In the genomic region with DNA sequence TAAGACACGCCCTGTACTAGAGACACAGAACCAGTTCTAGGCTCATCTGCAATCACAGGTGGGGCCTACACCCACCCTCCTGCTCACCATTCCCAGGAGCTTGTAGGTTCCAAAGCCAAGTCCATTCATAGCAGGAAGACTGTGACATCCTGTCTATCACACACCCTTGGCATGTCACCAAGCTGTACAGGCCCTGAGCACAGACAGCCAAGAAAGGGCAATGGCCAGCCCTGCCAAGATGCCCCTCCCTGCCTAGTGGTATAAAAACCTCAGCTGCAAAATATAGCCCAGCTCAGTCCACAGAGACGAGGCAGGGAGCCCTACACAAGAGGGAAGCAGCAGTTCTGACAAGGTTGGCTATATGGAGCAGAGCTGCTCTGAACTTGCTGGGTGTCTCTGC, we compare ENCODE assay signal across 10 mouse cellular contexts. TPM values are rescaled to one million over a fixed set of nuclear protein-coding genes. Genes with fewer than 3 reads are reported as not detected.
DNase-seq lines count a peak whose midpoint lies in the region; ATAC-seq and TF ChIP-seq lines count a peak whose summit lies in the region.
"Had no signal": no experiment of that assay in that cellular context is flagged by ENCODE, and none has a peak within 500 bp of the region (broad histone marks: within the 10 kb centered on the region; RNA-seq: fewer than 3 reads in every experiment).

No protein-coding gene starts in this region.

- no peak for ATAC-seq in midbrain, embryonic 14.5 days (ENCODE audit: low FRiP score, low TSS enrichment)

- H3K9me3 ChIP-seq in midbrain, embryonic 14.5 days (ENCODE audit: control insufficient read depth, low read length) = no peaks in the 10 kb centered on the region
- H3K9me3 ChIP-seq: neural tube, embryonic 12.5 days had no signal

- intact Hi-C loops in heart, adult 2 months (cut with DNase I) = no loop called here
- intact Hi-C loops in left cerebral cortex, postnatal 36 days (cut with DNase I) = no loop called here

- no peak for TF ChIP-seq CTCF in heart, adult 2 months (IDR thresholded peaks at IDR 0.05)
- TF ChIP-seq CTCF in layer of hippocampus, adult 2 months (conservative IDR thresholded peaks at IDR 0.05) = no peak

- H3K9ac ChIP-seq in heart, adult 2 months (ENCODE audit: low read depth, low read length) = no peak overlapping the region
- H3K9ac ChIP-seq in midbrain, embryonic 14.5 days (replicated peaks; ENCODE audit: low read length) = no peak overlapping the region
- H3K9ac ChIP-seq: neural tube, embryonic 12.5 days had no signal

- peaks cover 9% of the 10 kb centered on the region; the same call in 1 of the 2 replicates for H3K79me2 ChIP-seq in heart, adult 2 months (replicated peaks; ENCODE audit: control insufficient read depth, insufficient read depth, low read length)

- H3K4me1 ChIP-seq in heart, adult 2 months (ENCODE audit: control insufficient read depth, insufficient read depth, low read length) = peaks cover 38% of the 10 kb centered on the region
- H3K4me1 ChIP-seq in midbrain, embryonic 14.5 days (ENCODE audit: control insufficient read depth, insufficient read depth, low read length) = no peaks in the 10 kb centered on the region

- 32% methylated on average over 2 of the region's 2 CpGs for WGBS in heart, adult 2 months
- 94% methylated on average over 2 of the region's 2 CpGs for WGBS in midbrain, embryonic 14.5 days

- TF ChIP-seq POLR2A in heart, adult 2 months (IDR thresholded peaks at IDR 0.05; ENCODE audit: insufficient read depth, low read depth, low read length) = peak; percentile 82; the same call in 1 of the 2 replicates

- peak overlapping the region; percentile 73 for H3K27ac ChIP-seq in heart, adult 2 months
- no peak overlapping the region for H3K27ac ChIP-seq in midbrain, embryonic 14.5 days (replicated peaks; ENCODE audit: low read depth, low read length)
- no peak overlapping the region for H3K27ac ChIP-seq in layer of hippocampus, adult 2 months
- H3K27ac ChIP-seq: neural tube, embryonic 12.5 days had no signal

- H3K27me3 ChIP-seq in heart, adult 2 months (ENCODE audit: control insufficient read depth, insufficient read depth, low read length) = no peaks in the 10 kb centered on the region
- no peaks in the 10 kb centered on the region for H3K27me3 ChIP-seq in midbrain, embryonic 14.5 days (ENCODE audit: control insufficient read depth, insufficient read depth, low read length)
- H3K27me3 ChIP-seq: neural tube, embryonic 12.5 days had no signal

- peak; percentile 4 for DNase-seq in 3T3-L1 (ENCODE audit: low read depth, low spot score)
- peak; percentile 28 to 30 for DNase-seq in adrenal gland, postnatal 36 days
- DNase-seq in heart, adult 2 months = peak; percentile 73 to 86
- peak; percentile 73 to 82 for DNase-seq in kidney, postnatal 25 days
- no peak for DNase-seq in embryo, embryonic 9.5 days (ENCODE audit: extremely low spot score)
- no peak for DNase-seq in left cerebral cortex, postnatal 36 days (ENCODE audit: low spot score in 2 of 2)
- DNase-seq in midbrain, embryonic 14.5 days = no peak
- DNase-seq in layer of hippocampus, adult 2 months (ENCODE audit: low spot score in 2 of 2) = no peak
- DNase-seq: thymus, postnatal 14 days had no signal

- peaks cover 15% of the 10 kb centered on the region for H3K36me3 ChIP-seq in heart, adult 2 months (ENCODE audit: control insufficient read depth, insufficient read depth, low read length)
- H3K36me3 ChIP-seq in midbrain, embryonic 14.5 days (ENCODE audit: control insufficient read depth, insufficient read depth, low read length) = no peaks in the 10 kb centered on the region
- H3K36me3 ChIP-seq: neural tube, embryonic 12.5 days had no signal

- no peak overlapping the region for H3K4me3 ChIP-seq in heart, adult 2 months
- H3K4me3 ChIP-seq in midbrain, embryonic 14.5 days (replicated peaks; ENCODE audit: low read depth, low read length) = no peak overlapping the region
- no peak overlapping the region for H3K4me3 ChIP-seq in layer of hippocampus, adult 2 months
- H3K4me3 ChIP-seq: neural tube, embryonic 12.5 days had no signal

- H3K4me2 ChIP-seq in midbrain, embryonic 14.5 days (ENCODE audit: low read length) = no peak overlapping the region
- H3K4me2 ChIP-seq: neural tube, embryonic 12.5 days had no signal

- peak; percentile 83 for TF ChIP-seq EP300 in heart, adult 2 months (IDR thresholded peaks at IDR 0.05; ENCODE audit: insufficient read depth, low read depth, low read length)

RNA-seq across cellular contexts. Expression of gene Mob2, which starts 26.7 kb away (rescaled TPM):
- 10 to 100 TPM; 48.1 to 58.4 TPM for total RNA-seq in adrenal gland, postnatal 36 days (2021)
- total RNA-seq in heart, adult 2 months (2021) = 10 to 100 TPM; 41.9 to 44.5 TPM
- 44.8 and 58.9 TPM in 2 replicates for polyA plus RNA-seq in heart, adult 2 months (2012; rRNA removed)
- 10 to 100 TPM; 34.6 to 37.5 TPM for total RNA-seq in left cerebral cortex, postnatal 36 days (2021)
- 53.5 and 57.2 TPM in 2 replicates for polyA plus RNA-seq in midbrain, embryonic 14.5 days (2014; fragmentation: Nextera tagmentation; extraction: Ambion mirVana)
- 10 to 100 TPM; 29.0 to 29.3 TPM for total RNA-seq in layer of hippocampus, adult 2 months (2021)

Comparison
In these comparisons a context has a peak if more than half of its experiments do, and no peak if none do; other contexts are left out.
1. DNase-seq: peak in 3T3-L1 (single experiment), adrenal gland, postnatal 36 days (2 of 2), heart, adult 2 months (2 of 2) and kidney, postnatal 25 days (2 of 2); none in embryo, embryonic 9.5 days (single experiment), left cerebral cortex, postnatal 36 days (0 of 2), midbrain, embryonic 14.5 days (single experiment) and layer of hippocampus, adult 2 months (0 of 2).